Mouse (Mus musculus) erythroblast, embryonic 14.5 days (primary cell): ENCODE measurements around the gene Rdh16f1.

Experiments used
- GATA1 ChIP-seq: IDR thresholded peaks from 2 replicates; pipeline ENCODE4 v1.6.1; 2012; ENCODE audit warnings: low read length, inconsistent platforms, mixed read lengths
- TAL1 ChIP-seq: IDR thresholded peaks from 3 replicates; pipeline ENCODE4 v1.6.1; 2012; ENCODE audit warnings: low read length, inconsistent platforms, mixed read lengths

GRCm38 (mm10) chr10:127737552-127737951 lies 22.0 kb upstream of the Rdh16f1 start:
- no peak for TF ChIP-seq TAL1
- TF ChIP-seq GATA1, result no peak
